Mouse (Mus musculus): ENCODE results near the gene Exoc4. TPM values are rescaled to one million over a fixed set of nuclear protein-coding genes. Genes with fewer than 3 reads are reported as not detected.

Gene Exoc4
- polyA plus RNA-seq, 2 experiments = 16.8 to 24.2 TPM

DNA sequence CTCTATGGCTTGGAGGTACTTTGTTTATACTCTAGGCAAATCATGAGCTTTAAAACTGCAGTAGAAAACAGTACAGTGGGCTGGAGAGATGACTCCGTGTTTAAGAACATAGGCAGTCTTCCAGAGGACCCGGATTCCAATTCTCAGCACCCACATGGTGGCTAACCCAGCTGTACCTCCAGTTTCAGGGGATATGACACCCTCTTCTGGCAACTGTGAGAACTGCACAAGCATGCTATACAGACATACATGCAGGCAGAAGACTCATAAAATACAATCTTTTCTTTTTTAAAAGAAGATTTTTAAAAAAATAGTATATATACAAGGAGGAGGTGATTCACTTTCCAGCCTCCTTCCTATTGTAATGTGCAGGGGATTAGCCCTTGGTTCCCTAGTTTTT is 701.2 kb downstream of the Exoc4 start:
- DNase-seq (ENCODE audit: low spot score) (no peak), ATAC-seq (ENCODE audit: low FRiP score, low read depth) (no peak)
- Histone ChIP-seq H3K4me2 (replicated peaks; ENCODE audit: low read depth, low read length, severe bottlenecking) (no peak overlapping the region), H3K4me3 (replicated peaks; ENCODE audit: low read length) (no peak overlapping the region), H3K9me3 (ENCODE audit: control insufficient read depth, low read length) (no peaks in the 10 kb centered on the region), H3K36me3 (ENCODE audit: control insufficient read depth, insufficient read depth, low read length) (no peaks in the 10 kb centered on the region), H3K27ac (replicated peaks; ENCODE audit: low read depth, low read length) (no peak overlapping the region), H3K9ac (ENCODE audit: low read depth, low read length, severe bottlenecking) (no peak overlapping the region), H3K4me1 (ENCODE audit: control insufficient read depth, insufficient read depth, low read length) (no peaks in the 10 kb centered on the region), H3K27me3 (ENCODE audit: control insufficient read depth, insufficient read depth, low read length) (no peaks in the 10 kb centered on the region)
- TF ChIP-seq POLR2A (IDR thresholded peaks at IDR 0.05; ENCODE audit: borderline replicate concordance, extremely low read depth, insufficient read depth, insufficient read length) = no peak
- 85% methylated on average over 2 of the region's 2 CpGs for WGBS

DNA sequence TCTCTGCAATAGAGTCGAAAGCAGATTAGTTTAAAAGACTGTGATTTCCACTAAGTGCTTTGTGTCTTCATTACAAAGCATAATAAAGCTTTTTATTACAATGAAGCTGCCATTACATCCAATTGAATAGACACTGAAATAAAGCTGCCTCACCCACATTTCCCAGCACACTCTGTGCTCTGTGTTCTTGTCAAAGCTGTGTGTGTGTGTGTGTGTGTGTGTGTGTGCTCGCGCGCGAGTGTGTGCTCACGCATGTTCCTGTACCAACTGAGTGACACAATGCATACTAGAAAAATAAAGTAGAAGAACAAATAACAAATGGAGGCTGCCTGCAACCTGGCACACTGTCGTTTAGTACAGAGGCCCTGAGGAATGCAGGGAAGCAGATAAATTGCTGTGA is 706.6 kb downstream of the Exoc4 start:
- Histone ChIP-seq H3K4me2 (replicated peaks; ENCODE audit: low read depth, low read length, severe bottlenecking) (no peak overlapping the region), H3K4me1 (ENCODE audit: control insufficient read depth, insufficient read depth, low read length) (no peaks in the 10 kb centered on the region), H3K27me3 (ENCODE audit: control insufficient read depth, insufficient read depth, low read length) (no peaks in the 10 kb centered on the region), H3K4me3 (replicated peaks; ENCODE audit: low read length) (no peak overlapping the region), H3K9ac (ENCODE audit: low read depth, low read length, severe bottlenecking) (no peak overlapping the region), H3K9me3 (ENCODE audit: control insufficient read depth, low read length) (no peaks in the 10 kb centered on the region), H3K27ac (replicated peaks; ENCODE audit: low read depth, low read length) (no peak overlapping the region), H3K36me3 (ENCODE audit: control insufficient read depth, insufficient read depth, low read length) (no peaks in the 10 kb centered on the region)
- DNase-seq (ENCODE audit: low spot score) (no peak), ATAC-seq (ENCODE audit: low FRiP score, low read depth) (no peak)
- TF ChIP-seq POLR2A (IDR thresholded peaks at IDR 0.05; ENCODE audit: borderline replicate concordance, extremely low read depth, insufficient read depth, insufficient read length) = no peak
- WGBS = 80% methylated on average over 7 of the region's 7 CpGs

DNA sequence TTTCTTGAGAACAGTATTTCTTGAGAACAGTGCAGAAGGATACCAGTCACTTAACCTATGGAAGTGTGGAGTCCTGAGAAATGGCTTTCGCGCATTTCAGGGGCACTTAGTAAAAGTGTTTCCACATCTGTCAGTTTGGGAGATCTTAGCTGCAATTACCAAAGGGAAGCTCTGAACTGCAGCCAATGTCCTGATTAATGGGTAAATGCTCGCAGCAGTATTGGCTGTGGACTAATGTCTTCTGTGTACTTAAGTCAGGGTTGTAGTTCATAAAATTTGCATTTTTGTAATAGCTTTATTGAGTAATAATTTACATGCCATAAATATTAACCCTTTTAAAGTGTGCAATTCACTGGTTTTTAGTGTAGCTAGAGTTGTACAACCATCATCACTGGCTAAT is 709.4 kb downstream of the Exoc4 start:
- TF ChIP-seq POLR2A (IDR thresholded peaks at IDR 0.05; ENCODE audit: borderline replicate concordance, extremely low read depth, insufficient read depth, insufficient read length) = no peak
- Histone ChIP-seq H3K9ac (ENCODE audit: low read depth, low read length, severe bottlenecking) (no peak overlapping the region), H3K27me3 (ENCODE audit: control insufficient read depth, insufficient read depth, low read length) (no peaks in the 10 kb centered on the region), H3K4me1 (ENCODE audit: control insufficient read depth, insufficient read depth, low read length) (no peaks in the 10 kb centered on the region), H3K4me2 (replicated peaks; ENCODE audit: low read depth, low read length, severe bottlenecking) (no peak overlapping the region), H3K4me3 (replicated peaks; ENCODE audit: low read length) (no peak overlapping the region), H3K27ac (replicated peaks; ENCODE audit: low read depth, low read length) (no peak overlapping the region), H3K9me3 (ENCODE audit: control insufficient read depth, low read length) (no peaks in the 10 kb centered on the region), H3K36me3 (ENCODE audit: control insufficient read depth, insufficient read depth, low read length) (no peaks in the 10 kb centered on the region)
- ATAC-seq (ENCODE audit: low FRiP score, low read depth) (no peak), DNase-seq (ENCODE audit: low spot score) (no peak)
- WGBS = 50% methylated on average over 3 of the region's 3 CpGs

DNA sequence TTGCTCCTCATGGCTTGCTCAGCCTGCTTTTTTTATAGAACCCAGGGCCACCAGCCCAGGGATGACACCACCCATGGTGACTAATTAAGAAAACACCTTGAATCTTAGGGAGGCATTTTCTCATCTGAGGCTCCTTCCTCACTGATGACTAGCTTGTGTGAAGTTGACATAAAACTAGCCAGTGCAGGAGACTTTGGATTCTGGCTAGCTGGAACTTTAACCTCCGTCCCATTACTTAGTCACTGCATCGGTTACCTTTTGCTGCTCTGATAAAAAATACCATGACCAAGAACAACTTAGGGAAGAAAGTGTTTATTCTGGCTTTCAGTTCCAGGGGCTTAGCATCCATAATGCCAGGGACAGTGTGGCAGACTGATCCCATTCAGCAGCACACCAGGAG is 711.9 kb downstream of the Exoc4 start:
- H3K27me3 ChIP-seq (ENCODE audit: control insufficient read depth, insufficient read depth, low read length) = no peaks in the 10 kb centered on the region
- H3K4me1 ChIP-seq (ENCODE audit: control insufficient read depth, insufficient read depth, low read length) = no peaks in the 10 kb centered on the region; the same call in 1 of the 2 replicates
- DNase-seq (ENCODE audit: low spot score) (no peak), ATAC-seq (ENCODE audit: low FRiP score, low read depth) (no peak)
- H3K27ac ChIP-seq (replicated peaks; ENCODE audit: low read depth, low read length) = no peak overlapping the region
- TF ChIP-seq POLR2A (IDR thresholded peaks at IDR 0.05; ENCODE audit: borderline replicate concordance, extremely low read depth, insufficient read depth, insufficient read length) = no peak
- no peak overlapping the region for H3K9ac ChIP-seq (ENCODE audit: low read depth, low read length, severe bottlenecking)
- H3K36me3 ChIP-seq (ENCODE audit: control insufficient read depth, insufficient read depth, low read length) = no peaks in the 10 kb centered on the region
- H3K4me2 ChIP-seq (replicated peaks; ENCODE audit: low read depth, low read length, severe bottlenecking) = no peak overlapping the region
- H3K4me3 ChIP-seq (replicated peaks; ENCODE audit: low read length) = no peak overlapping the region
- H3K9me3 ChIP-seq (ENCODE audit: control insufficient read depth, low read length) = no peaks in the 10 kb centered on the region
- WGBS = 91% methylated on average over 2 of the region's 2 CpGs

DNA sequence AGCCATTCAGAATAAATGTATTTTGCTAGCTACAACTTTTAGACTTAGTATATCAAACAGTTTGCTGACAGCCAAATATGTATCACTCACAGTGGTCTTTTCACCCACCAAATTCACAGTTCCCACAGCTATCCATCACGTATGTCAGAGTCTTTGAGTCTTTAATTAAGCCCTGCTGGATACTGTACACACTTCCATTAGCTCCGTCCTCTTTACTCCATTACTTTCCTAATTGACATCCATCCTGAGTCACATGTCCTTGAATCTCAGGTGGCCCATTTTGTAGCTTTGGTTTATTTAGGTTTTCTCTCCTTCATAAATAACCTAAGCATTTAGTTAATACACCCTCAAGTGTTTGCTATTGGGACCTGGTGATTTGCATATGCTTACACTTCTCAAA is 714.2 kb downstream of the Exoc4 start:
- no peak overlapping the region for H3K4me2 ChIP-seq (replicated peaks; ENCODE audit: low read depth, low read length, severe bottlenecking)
- WGBS = 42% methylated on average over 2 of the region's 2 CpGs
- no peaks in the 10 kb centered on the region for H3K27me3 ChIP-seq (ENCODE audit: control insufficient read depth, insufficient read depth, low read length)
- no peak overlapping the region for H3K27ac ChIP-seq (replicated peaks; ENCODE audit: low read depth, low read length)
- H3K4me3 ChIP-seq (replicated peaks; ENCODE audit: low read length) = no peak overlapping the region
- no peaks in the 10 kb centered on the region for H3K9me3 ChIP-seq (ENCODE audit: control insufficient read depth, low read length)
- H3K36me3 ChIP-seq (ENCODE audit: control insufficient read depth, insufficient read depth, low read length) = no peaks in the 10 kb centered on the region
- no peak for ATAC-seq (ENCODE audit: low FRiP score, low read depth)
- H3K4me1 ChIP-seq (ENCODE audit: control insufficient read depth, insufficient read depth, low read length) = no peaks in the 10 kb centered on the region; the same call in 1 of the 2 replicates
- TF ChIP-seq POLR2A (IDR thresholded peaks at IDR 0.05; ENCODE audit: borderline replicate concordance, extremely low read depth, insufficient read depth, insufficient read length) = no peak
- H3K9ac ChIP-seq (ENCODE audit: low read depth, low read length, severe bottlenecking) = no peak overlapping the region
- no peak for DNase-seq (ENCODE audit: low spot score)

DNA sequence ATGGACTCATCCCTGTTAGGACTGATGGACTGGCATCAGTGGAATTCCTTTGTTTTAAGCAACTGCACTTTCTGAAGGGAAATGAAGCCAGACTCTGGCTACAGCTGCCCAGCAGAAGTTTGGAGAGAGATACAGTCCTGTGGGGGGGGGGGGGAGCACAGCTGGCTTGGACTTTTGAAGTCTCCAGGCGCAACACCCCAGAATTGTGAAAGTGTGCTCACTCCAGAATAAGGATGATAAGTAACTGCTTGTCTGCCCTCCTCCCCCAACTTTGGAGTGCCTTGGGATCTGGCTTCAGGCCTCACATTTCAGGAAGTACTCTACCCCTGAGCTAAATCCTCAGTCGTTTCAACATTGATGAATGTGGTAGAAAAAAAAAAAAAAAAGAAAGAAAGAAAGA is 716.7 kb downstream of the Exoc4 start:
- ATAC-seq (ENCODE audit: low FRiP score, low read depth) (no peak), DNase-seq (ENCODE audit: low spot score) (no peak)
- Histone ChIP-seq H3K27me3 (ENCODE audit: control insufficient read depth, insufficient read depth, low read length) (no peaks in the 10 kb centered on the region), H3K9me3 (ENCODE audit: control insufficient read depth, low read length) (no peaks in the 10 kb centered on the region), H3K4me2 (replicated peaks; ENCODE audit: low read depth, low read length, severe bottlenecking) (no peak overlapping the region), H3K4me1 (ENCODE audit: control insufficient read depth, insufficient read depth, low read length) (no peaks in the 10 kb centered on the region; the same call in none of the 2 replicates), H3K9ac (ENCODE audit: low read depth, low read length, severe bottlenecking) (no peak overlapping the region), H3K27ac (replicated peaks; ENCODE audit: low read depth, low read length) (0 out of 2 replicates have a peak overlapping the region, but pooled peaks have one; percentile 13), H3K4me3 (replicated peaks; ENCODE audit: low read length) (no peak overlapping the region), H3K36me3 (ENCODE audit: control insufficient read depth, insufficient read depth, low read length) (no peaks in the 10 kb centered on the region)
- WGBS = 19% methylated on average over 2 of the region's 2 CpGs
- TF ChIP-seq POLR2A (IDR thresholded peaks at IDR 0.05; ENCODE audit: borderline replicate concordance, extremely low read depth, insufficient read depth, insufficient read length) = no peak

Data from limb, embryonic 14.5 days (tissue).